Mouse (Mus musculus) liver, embryonic 14.5 days (tissue): ENCODE data around the gene Capg. TPM values are rescaled to one million over a fixed set of nuclear protein-coding genes. Genes with fewer than 3 reads are reported as not detected.

ENCODE experiments used
- ATAC-seq: fragments of 200-750 bp; cut with Nextera tagmentation; 2 replicates; pipeline ENCODE4 v1.8.0; 2017; ENCODE audit warnings: moderate number of reproducible peaks, mild to moderate bottlenecking, moderate library complexity; ENCODE audit not compliant: insufficient read depth
- DNase-seq, 3 experiments: peaks; one replicate each; pipeline ENCODE4 v3.0.0-alpha.2; 2012 to 2013; ENCODE audit warnings: low read depth in 3 of 3, low spot score in 3 of 3
- H3K27ac ChIP-seq: fragments of 300-500 bp; sonication (generic); 2 replicates; pipeline ENCODE4 v1.5.1; 2014; ENCODE audit warnings: moderate library complexity, mild to moderate bottlenecking, control low read depth, inconsistent platforms
- H3K27me3 ChIP-seq: fragments of 300-500 bp; sonication (generic); 2 replicates; pipeline ENCODE4 v1.6.1; 2014; ENCODE audit warnings: mild to moderate bottlenecking, low read length, moderate library complexity; ENCODE audit not compliant: control insufficient read depth, insufficient read depth
- H3K36me3 ChIP-seq: fragments of 300-500 bp; sonication (generic); replicated peaks from 2 replicates; pipeline ENCODE4 v1.6.1; 2014; ENCODE audit warnings: low read depth; ENCODE audit not compliant: control insufficient read depth, insufficient read depth
- H3K4me1 ChIP-seq, 2 experiments: fragments of 200-500 bp in 1 of 2; fragments of 300-500 bp in 1 of 2; sonication (generic) in 1 of 2; replicated peaks; 2 replicates each; pipeline ENCODE4 v1.6.1; 2012 to 2014; ENCODE audit warnings: antibody characterized with exemption in 1 of 2, inconsistent platforms in 1 of 2, low read length in 1 of 2; ENCODE audit not compliant: control insufficient read depth in 2 of 2, insufficient read depth in 2 of 2
- H3K4me2 ChIP-seq: fragments of 300-500 bp; sonication (generic); 2 replicates; pipeline ENCODE4 v1.6.1; 2014; ENCODE audit warnings: low read depth, mild to moderate bottlenecking, control low read depth, moderate library complexity
- H3K4me3 ChIP-seq, 2 experiments: fragments of 200-500 bp in 1 of 2; fragments of 300-500 bp in 1 of 2; sonication (generic) in 1 of 2; 2 replicates each; pipeline ENCODE4 v1.5.1; 2012 to 2014; ENCODE audit warnings: low read depth in 2 of 2, low read length in 2 of 2, mild to moderate bottlenecking in 2 of 2, control low read depth in 1 of 2, inconsistent platforms in 1 of 2, moderate library complexity in 1 of 2; ENCODE audit not compliant: insufficient read depth in 1 of 2
- H3K9ac ChIP-seq: fragments of 300-500 bp; sonication (generic); replicated peaks from 2 replicates; pipeline ENCODE4 v1.6.1; 2014; ENCODE audit warnings: mild to moderate bottlenecking, control low read depth, moderate library complexity
- H3K9me3 ChIP-seq: fragments of 300-500 bp; sonication (generic); 2 replicates; pipeline ENCODE4 v1.6.1; 2016; ENCODE audit warnings: low read length, mixed read lengths; ENCODE audit not compliant: control insufficient read depth
- CTCF ChIP-seq: IDR thresholded peaks from 2 replicates; pipeline ENCODE4 v1.5.1; 2016; ENCODE audit warnings: antibody characterized with exemption, low read depth, control low read depth
- EP300 ChIP-seq: IDR thresholded peaks from 2 replicates; pipeline ENCODE4 v1.6.1; 2016; ENCODE audit warnings: antibody characterized with exemption, low read depth
- WGBS: fragments of 180-500 bp; shearing (Covaris S2); extraction: QIAGEN DNeasy Blood & Tissue Kit; methylation state at CpG from one replicate; pipeline ENCODE4 v1.1.7; 2014; ENCODE audit not compliant: insufficient replicate concordance; 5-methylcytosine and 5-hydroxymethylcytosine counted together
- polyA plus RNA-seq, 2 experiments: library from polyadenylated mRNA; depleted of rRNA in 1 of 2; stranded (reverse) in 1 of 2; unstranded in 1 of 2; fragments of >200 nt; fragmentation: Nextera tagmentation in 1 of 2; extraction: Ambion mirVana in 1 of 2; gene quantifications; 2 replicates each; pipeline versions ENCODE4 v1.2.1 to v1.2.3; 2012 to 2014

Capg gene
- polyA plus RNA-seq, 2 experiments, result 6.6 to 14.8 TPM

GRCm38 (mm10) chr6:72537998-72538500 is 6.1 kb upstream of the Capg start:
- Histone ChIP-seq H3K4me3 (peak overlapping the region; percentile 57 to 66), H3K9me3 (no peaks in the 10 kb centered on the region), H3K27me3 (no peaks in the 10 kb centered on the region), H3K9ac (peak overlapping the region; percentile 62), H3K27ac (no peak overlapping the region), H3K4me1 (peaks cover 0 to 6% of the 10 kb centered on the region in 2 experiments; a peak in 3 of 4 replicates), H3K36me3 (no peaks in the 10 kb centered on the region), H3K4me2 (peak overlapping the region; percentile 64)
- ATAC-seq, result no peak
- 50% methylated on average over 10 of the region's 10 CpGs for WGBS
- DNase-seq, result no peak
- TF ChIP-seq EP300 (no peak), CTCF (no peak)

DNA sequence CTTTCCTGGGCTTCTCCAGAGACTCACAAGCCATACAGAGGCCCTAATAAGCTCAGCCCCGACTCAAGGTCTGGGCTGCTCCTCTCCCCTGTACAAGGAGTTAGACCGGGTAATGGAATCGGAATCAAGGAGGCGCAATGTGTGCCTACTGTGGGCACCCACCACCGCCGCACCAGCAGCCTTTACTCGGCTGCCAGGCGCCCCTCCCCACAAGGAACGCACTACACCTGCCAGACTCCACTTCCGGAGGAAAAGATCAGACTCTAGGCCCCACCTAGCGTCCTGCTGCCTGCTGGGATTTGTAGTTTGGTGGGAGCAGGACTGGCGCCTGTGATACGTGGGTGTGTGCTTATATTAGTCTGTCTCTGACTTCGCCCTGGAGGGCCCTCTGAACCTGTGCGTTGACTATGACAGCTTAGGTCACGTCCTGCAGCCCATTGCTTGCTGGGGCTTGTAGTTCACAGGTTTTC is 5.6 kb upstream of the Capg start:
- Histone ChIP-seq H3K9ac (peak overlapping the region; percentile 62), H3K4me3 (peak overlapping the region; percentile 57 to 66), H3K27ac (no peak overlapping the region), H3K4me1 (peaks cover 0 to 6% of the 10 kb centered on the region in 2 experiments; a peak in 3 of 4 replicates), H3K9me3 (no peaks in the 10 kb centered on the region), H3K27me3 (no peaks in the 10 kb centered on the region), H3K36me3 (no peaks in the 10 kb centered on the region), H3K4me2 (peak overlapping the region; percentile 64)
- TF ChIP-seq CTCF (no peak), EP300 (no peak)
- peak; percentile 76 to 81 (median 78) for DNase-seq
- 2% methylated on average over 16 of the region's 16 CpGs for WGBS
- ATAC-seq, result peak; percentile 95

DNA sequence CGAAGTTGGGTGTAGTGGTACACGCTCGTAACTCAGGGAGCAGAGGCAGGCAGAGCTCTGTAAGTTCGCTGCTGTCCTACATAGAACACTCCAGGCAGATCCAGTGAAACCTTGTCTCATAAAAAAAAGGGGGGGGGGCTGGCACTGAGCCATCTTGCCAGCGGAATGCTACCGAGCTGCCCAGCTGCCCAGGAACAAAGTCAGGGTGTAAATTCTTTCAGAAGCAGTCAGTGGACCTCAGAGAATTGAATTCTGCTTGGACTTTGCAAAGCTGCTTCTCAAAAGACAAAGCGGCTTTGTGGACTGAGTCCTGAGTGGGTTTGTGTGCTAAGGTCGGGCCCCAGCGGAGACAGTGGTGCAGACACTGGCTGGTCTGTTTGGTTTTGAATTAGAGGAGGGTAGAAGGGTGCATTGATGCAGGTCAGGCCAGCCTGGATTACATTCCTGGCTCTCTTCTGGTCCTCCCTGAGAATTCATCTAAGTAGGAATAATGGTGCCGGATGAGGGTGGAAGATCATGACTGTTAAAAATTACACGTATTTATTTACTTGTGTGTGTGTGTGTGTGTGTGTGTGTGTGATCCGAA is 833 bp upstream of the Capg start:
- H3K4me3 ChIP-seq, result no peak overlapping the region
- H3K9ac ChIP-seq, result no peak overlapping the region
- ATAC-seq (no peak), DNase-seq (no peak)
- H3K27me3 ChIP-seq, result no peaks in the 10 kb centered on the region
- no peaks in the 10 kb centered on the region for H3K36me3 ChIP-seq
- no peak overlapping the region for H3K4me2 ChIP-seq
- TF ChIP-seq CTCF (no peak), EP300 (no peak)
- peaks cover 0 to 8% of the 10 kb centered on the region in 2 experiments; a peak in 2 of 4 replicates for H3K4me1 ChIP-seq
- WGBS, result 78% methylated on average over 12 of the region's 12 CpGs
- H3K27ac ChIP-seq, result no peak overlapping the region
- H3K9me3 ChIP-seq, result no peaks in the 10 kb centered on the region

GRCm38 (mm10) chr6:72545377-72545776 is 1.2 kb downstream of the Capg start:
- Histone ChIP-seq H3K9me3 (no peaks in the 10 kb centered on the region), H3K4me2 (no peak overlapping the region), H3K27me3 (no peaks in the 10 kb centered on the region), H3K36me3 (no peaks in the 10 kb centered on the region), H3K4me3 (no peak overlapping the region), H3K4me1 (peaks cover 13 to 23% of the 10 kb centered on the region in 2 experiments), H3K9ac (no peak overlapping the region), H3K27ac (no peak overlapping the region)
- WGBS, result 60% methylated on average over 7 of the region's 7 CpGs
- no peak for TF ChIP-seq EP300
- TF ChIP-seq CTCF, result no peak
- ATAC-seq, result no peak
- DNase-seq, result no peak

GRCm38 (mm10) chr6:72547121-72547520 is 2.9 kb downstream of the Capg start:
- no peaks in the 10 kb centered on the region for H3K36me3 ChIP-seq
- peaks cover 13 to 24% of the 10 kb centered on the region in 2 experiments for H3K4me1 ChIP-seq
- H3K27me3 ChIP-seq, result no peaks in the 10 kb centered on the region
- H3K4me2 ChIP-seq, result no peak overlapping the region
- ATAC-seq, result no peak
- no peaks in the 10 kb centered on the region for H3K9me3 ChIP-seq
- no peak overlapping the region for H3K4me3 ChIP-seq
- TF ChIP-seq CTCF (peak; percentile 37), EP300 (no peak)
- no peak overlapping the region for H3K27ac ChIP-seq
- 81% methylated on average over 2 of the region's 2 CpGs for WGBS
- no peak for DNase-seq
- H3K9ac ChIP-seq, result no peak overlapping the region
